Comparison of ENCODE assay signal across 15 mouse cellular contexts in genomic region chr7:63617018-63617417, GRCm38 (mm10).
"Had no signal": no experiment of that assay in that cellular context is flagged by ENCODE, and none has a peak within 500 bp of the region (broad histone marks: within the 10 kb centered on the region; RNA-seq: fewer than 3 reads in every experiment).

No protein-coding gene starts in this region.

- DNase-seq: gastrocnemius, postnatal 14 days; gastrocnemius, postnatal 36 days; heart, adult 2 months; heart, postnatal 10 days; heart, postnatal 4 days; kidney, adult 11 months; kidney, adult 2 months; kidney, adult 9 months; kidney, postnatal 14 days; kidney, postnatal 36 days; layer of hippocampus, adult 9-11 months; layer of hippocampus, postnatal 36 days; liver; liver, embryonic 13.5 days; liver, postnatal 0 days had no signal
